Mouse (Mus musculus): ENCODE results near the gene Cops7a. TPM values are rescaled to one million over a fixed set of nuclear protein-coding genes. Genes with fewer than 3 reads are reported as not detected.

Gene Cops7a
- polyA plus RNA-seq (2011; ENCODE audit: insufficient read depth, insufficient read length, low read depth, missing spikeins), result 145 and 154 TPM in 2 replicates

DNA sequence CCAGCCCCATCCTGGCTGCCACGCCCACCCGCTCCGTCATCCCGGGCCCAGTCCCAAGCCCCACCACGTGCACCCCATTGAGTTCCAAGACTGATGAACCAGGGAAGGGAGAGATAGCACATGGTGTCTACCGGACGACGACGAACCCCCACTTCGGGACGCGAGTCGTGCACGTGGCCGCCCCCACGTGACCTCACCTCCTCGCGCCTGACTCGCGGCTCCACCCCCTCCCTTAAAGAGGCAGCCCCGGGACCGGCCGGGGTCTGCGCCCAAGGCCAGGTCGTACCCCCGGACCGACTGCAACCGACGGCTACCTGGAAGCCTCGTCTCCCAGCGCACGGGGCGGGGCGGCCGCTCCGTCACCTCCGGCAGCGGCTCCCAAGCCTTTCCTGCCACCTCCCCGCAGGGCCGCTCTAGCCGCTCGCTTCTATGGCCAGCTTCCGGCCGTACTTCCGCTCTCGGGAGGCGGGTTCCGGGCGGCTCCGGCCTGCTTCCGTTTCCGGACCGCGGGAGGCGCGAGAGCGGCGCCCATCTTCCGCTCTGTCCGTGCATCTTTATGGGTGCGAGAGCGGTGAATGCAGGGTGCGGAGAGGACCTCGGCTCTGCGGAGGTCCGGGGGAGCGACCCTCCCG lies at the start of gene Cops7a:
TSS of gene Cops7a (minus strand) at position 451 of the 632 bp plus-strand sequence.
- no peaks in the 10 kb centered on the region for H3K9me3 ChIP-seq (replicated peaks; ENCODE audit: control insufficient read depth, insufficient read depth, low read length, poor library complexity, severe bottlenecking)
- H3K27me3 ChIP-seq (ENCODE audit: control insufficient read depth, insufficient read depth, low read length, poor library complexity, severe bottlenecking), result no peaks in the 10 kb centered on the region
- H3K4me1 ChIP-seq (ENCODE audit: control insufficient read depth, insufficient read depth, low read length), result no peaks in the 10 kb centered on the region
- TF ChIP-seq EP300 (IDR thresholded peaks at IDR 0.05; ENCODE audit: insufficient read depth, low read depth, low read length) (peak; percentile 60; the same call in 1 of the 2 replicates), POLR2A (IDR thresholded peaks at IDR 0.05; ENCODE audit: insufficient read depth, low read length) (no peak), CTCF (IDR thresholded peaks at IDR 0.05; ENCODE audit: low read depth, low read length) (no peak)
- peak within 1 kb of the TSS; percentile 88 for H3K27ac ChIP-seq (ENCODE audit: insufficient read depth, low read length)
- peak within 1 kb of the TSS; percentile 90 for H3K9ac ChIP-seq (ENCODE audit: low read depth, poor library complexity, severe bottlenecking)
- H3K4me3 ChIP-seq (ENCODE audit: low read depth, low read length), result peak within 1 kb of the TSS; percentile 95
- peaks cover 20% of the 10 kb centered on the region for H3K36me3 ChIP-seq (ENCODE audit: control insufficient read depth, insufficient read depth, low read length, poor library complexity, severe bottlenecking)

DNA sequence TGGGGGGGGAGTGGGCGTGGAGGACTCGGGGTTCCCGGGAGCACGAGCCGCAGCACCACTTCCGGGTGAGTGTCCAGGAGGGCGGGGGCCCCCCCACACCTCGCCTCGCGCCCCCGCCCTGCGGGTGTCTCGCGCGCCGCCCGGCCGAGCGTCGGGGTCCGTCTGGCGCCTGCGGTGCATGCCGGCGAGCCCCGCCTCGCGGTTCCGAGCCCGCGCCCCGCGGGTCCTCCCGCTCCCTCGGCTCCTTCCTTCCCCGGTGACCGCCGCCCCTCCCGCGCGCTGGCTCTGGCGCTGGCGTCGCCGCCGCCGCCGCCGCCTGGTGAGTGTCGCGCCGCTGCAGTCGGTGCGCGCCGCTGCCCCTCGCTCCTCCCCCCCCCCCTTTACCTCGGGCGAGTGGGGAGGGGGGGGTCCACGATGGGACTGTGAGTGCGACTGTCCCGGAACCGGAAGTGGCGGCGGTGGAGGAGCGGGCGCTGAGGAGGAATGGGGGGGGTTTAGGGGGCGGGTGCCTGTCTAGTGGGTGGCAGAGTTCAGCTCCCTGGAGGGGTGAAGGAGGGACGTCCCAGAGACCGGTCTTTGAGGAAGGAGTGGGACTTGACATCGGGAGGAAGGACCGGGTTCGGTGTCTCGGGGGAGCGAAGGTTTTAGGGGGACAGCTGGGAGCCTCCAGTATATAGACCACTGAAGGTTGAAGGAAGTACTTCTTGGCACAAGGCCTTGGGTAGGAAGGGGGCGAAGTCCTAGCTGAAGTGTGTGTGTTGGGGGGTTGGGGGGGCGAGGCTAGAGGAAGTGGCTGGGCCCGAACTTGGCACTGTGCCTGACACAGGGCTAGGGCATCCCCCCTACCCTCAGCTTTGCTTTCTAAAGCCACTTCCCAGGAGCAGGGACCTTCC lies 44.1 kb upstream of the Cops7a start:
- TF ChIP-seq CTCF (IDR thresholded peaks at IDR 0.05; ENCODE audit: low read depth, low read length) (no peak), POLR2A (IDR thresholded peaks at IDR 0.05; ENCODE audit: insufficient read depth, low read length) (no peak), EP300 (IDR thresholded peaks at IDR 0.05; ENCODE audit: insufficient read depth, low read depth, low read length) (no peak)
- peak overlapping the region; percentile 86 for H3K4me3 ChIP-seq (ENCODE audit: low read depth, low read length)
- no peaks in the 10 kb centered on the region for H3K9me3 ChIP-seq (replicated peaks; ENCODE audit: control insufficient read depth, insufficient read depth, low read length, poor library complexity, severe bottlenecking)
- peaks cover 6% of the 10 kb centered on the region for H3K36me3 ChIP-seq (ENCODE audit: control insufficient read depth, insufficient read depth, low read length, poor library complexity, severe bottlenecking)
- H3K27ac ChIP-seq (ENCODE audit: insufficient read depth, low read length), result peak overlapping the region; percentile 47
- no peaks in the 10 kb centered on the region for H3K27me3 ChIP-seq (ENCODE audit: control insufficient read depth, insufficient read depth, low read length, poor library complexity, severe bottlenecking)
- H3K9ac ChIP-seq (ENCODE audit: low read depth, poor library complexity, severe bottlenecking), result peak overlapping the region; percentile 98
- H3K4me1 ChIP-seq (ENCODE audit: control insufficient read depth, insufficient read depth, low read length), result peaks cover 2% of the 10 kb centered on the region

DNA sequence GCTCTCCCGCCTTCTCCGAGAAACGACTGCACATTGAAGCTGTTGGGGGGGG lies 43.6 kb upstream of the Cops7a start, which contains the start of gene Zfp384:
TSS of gene Zfp384 (plus strand) at position 17 of the 52 bp plus-strand sequence.
- TF ChIP-seq POLR2A (IDR thresholded peaks at IDR 0.05; ENCODE audit: insufficient read depth, low read length), result no peak
- peaks cover 6% of the 10 kb centered on the region for H3K36me3 ChIP-seq (ENCODE audit: control insufficient read depth, insufficient read depth, low read length, poor library complexity, severe bottlenecking)
- peak within 1 kb of the TSS; percentile 84 for H3K27ac ChIP-seq (ENCODE audit: insufficient read depth, low read length)
- peaks cover 5% of the 10 kb centered on the region for H3K4me1 ChIP-seq (ENCODE audit: control insufficient read depth, insufficient read depth, low read length)
- peak within 1 kb of the TSS; percentile 98 for H3K9ac ChIP-seq (ENCODE audit: low read depth, poor library complexity, severe bottlenecking)
- H3K4me3 ChIP-seq (ENCODE audit: low read depth, low read length), result peak within 1 kb of the TSS; percentile 86
- no peaks in the 10 kb centered on the region for H3K27me3 ChIP-seq (ENCODE audit: control insufficient read depth, insufficient read depth, low read length, poor library complexity, severe bottlenecking)
- H3K9me3 ChIP-seq (replicated peaks; ENCODE audit: control insufficient read depth, insufficient read depth, low read length, poor library complexity, severe bottlenecking), result no peaks in the 10 kb centered on the region

- Histone ChIP-seq H3K27me3 (ENCODE audit: control insufficient read depth, insufficient read depth, low read length, poor library complexity, severe bottlenecking) (no peaks in the 10 kb centered on the region), H3K36me3 (ENCODE audit: control insufficient read depth, insufficient read depth, low read length, poor library complexity, severe bottlenecking) (peaks cover 6% of the 10 kb centered on the region), H3K27ac (ENCODE audit: insufficient read depth, low read length) (peak overlapping the region; percentile 84), H3K4me3 (ENCODE audit: low read depth, low read length) (peak overlapping the region; percentile 86), H3K9ac (ENCODE audit: low read depth, poor library complexity, severe bottlenecking) (peak overlapping the region; percentile 98), H3K9me3 (replicated peaks; ENCODE audit: control insufficient read depth, insufficient read depth, low read length, poor library complexity, severe bottlenecking) (no peaks in the 10 kb centered on the region), H3K4me1 (ENCODE audit: control insufficient read depth, insufficient read depth, low read length) (peaks cover 5% of the 10 kb centered on the region)
- TF ChIP-seq CTCF (IDR thresholded peaks at IDR 0.05; ENCODE audit: low read depth, low read length) (no peak), EP300 (IDR thresholded peaks at IDR 0.05; ENCODE audit: insufficient read depth, low read depth, low read length) (peak; percentile 37; the same call in 1 of the 2 replicates), POLR2A (IDR thresholded peaks at IDR 0.05; ENCODE audit: insufficient read depth, low read length) (no peak)
Measured at GRCm38 (mm10) chr6:125008586-125009128, 43.3 kb upstream of the Cops7a start.

DNA sequence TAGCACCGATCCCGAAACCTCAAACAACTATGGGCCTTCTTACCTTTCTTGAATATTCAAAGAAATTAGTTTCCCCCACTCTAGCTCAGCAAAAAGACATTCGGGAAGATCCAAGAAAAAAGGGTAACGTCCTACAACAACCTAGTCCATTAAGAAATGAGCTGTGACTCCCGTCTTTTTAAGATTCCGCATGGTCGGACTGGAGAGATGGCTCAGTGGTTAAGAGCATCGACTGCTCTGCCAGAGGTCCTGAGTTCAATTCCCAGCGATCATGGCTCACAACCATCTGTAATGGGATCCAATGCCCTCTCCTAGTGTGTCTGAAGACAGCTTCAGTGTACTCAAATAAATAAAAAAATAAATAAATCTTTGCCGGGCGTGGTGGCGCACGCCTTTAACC lies 42.7 kb upstream of the Cops7a start:
- Histone ChIP-seq H3K4me3 (ENCODE audit: low read depth, low read length) (peak overlapping the region; percentile 86), H3K27me3 (ENCODE audit: control insufficient read depth, insufficient read depth, low read length, poor library complexity, severe bottlenecking) (no peaks in the 10 kb centered on the region), H3K27ac (ENCODE audit: insufficient read depth, low read length) (peak overlapping the region; percentile 84), H3K9ac (ENCODE audit: low read depth, poor library complexity, severe bottlenecking) (peak overlapping the region; percentile 98), H3K36me3 (ENCODE audit: control insufficient read depth, insufficient read depth, low read length, poor library complexity, severe bottlenecking) (peaks cover 6% of the 10 kb centered on the region), H3K4me1 (ENCODE audit: control insufficient read depth, insufficient read depth, low read length) (peaks cover 8% of the 10 kb centered on the region), H3K9me3 (replicated peaks; ENCODE audit: control insufficient read depth, insufficient read depth, low read length, poor library complexity, severe bottlenecking) (no peaks in the 10 kb centered on the region)
- TF ChIP-seq EP300 (IDR thresholded peaks at IDR 0.05; ENCODE audit: insufficient read depth, low read depth, low read length) (no peak), CTCF (IDR thresholded peaks at IDR 0.05; ENCODE audit: low read depth, low read length) (no peak), POLR2A (IDR thresholded peaks at IDR 0.05; ENCODE audit: insufficient read depth, low read length) (no peak)

DNA sequence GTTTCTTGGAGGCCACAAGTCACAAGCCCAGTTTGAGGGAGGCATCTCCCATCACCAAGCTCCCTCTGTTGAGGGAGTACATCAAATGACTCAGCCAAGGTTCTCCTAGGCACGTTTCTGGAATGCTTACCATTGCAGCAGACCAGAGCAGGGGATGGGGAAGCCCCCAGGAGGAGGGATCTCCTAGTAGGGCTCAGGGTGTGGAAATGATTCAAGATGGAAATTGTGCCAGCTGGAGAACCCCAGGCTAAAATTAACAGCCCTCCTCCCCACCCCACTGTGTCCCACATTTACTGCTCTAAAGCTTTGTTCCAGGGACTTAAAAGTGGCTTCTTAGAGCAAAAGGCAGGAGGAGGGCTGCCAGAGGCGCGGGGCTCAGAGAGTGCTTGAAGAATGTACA lies 39.7 kb upstream of the Cops7a start:
- no peak overlapping the region for H3K4me3 ChIP-seq (ENCODE audit: low read depth, low read length)
- H3K27ac ChIP-seq (ENCODE audit: insufficient read depth, low read length), result no peak overlapping the region
- H3K36me3 ChIP-seq (ENCODE audit: control insufficient read depth, insufficient read depth, low read length, poor library complexity, severe bottlenecking), result no peaks in the 10 kb centered on the region
- no peaks in the 10 kb centered on the region for H3K27me3 ChIP-seq (ENCODE audit: control insufficient read depth, insufficient read depth, low read length, poor library complexity, severe bottlenecking)
- H3K4me1 ChIP-seq (ENCODE audit: control insufficient read depth, insufficient read depth, low read length), result peaks cover 8% of the 10 kb centered on the region
- no peak overlapping the region for H3K9ac ChIP-seq (ENCODE audit: low read depth, poor library complexity, severe bottlenecking)
- no peaks in the 10 kb centered on the region for H3K9me3 ChIP-seq (replicated peaks; ENCODE audit: control insufficient read depth, insufficient read depth, low read length, poor library complexity, severe bottlenecking)
- TF ChIP-seq EP300 (IDR thresholded peaks at IDR 0.05; ENCODE audit: insufficient read depth, low read depth, low read length), result no peak
- no peak for TF ChIP-seq POLR2A (IDR thresholded peaks at IDR 0.05; ENCODE audit: insufficient read depth, low read length)
- no peak for TF ChIP-seq CTCF (IDR thresholded peaks at IDR 0.05; ENCODE audit: low read depth, low read length)

Data from ES-Bruce4 (cell line).